Mouse (Mus musculus): ENCODE measurements at regions not wholly inside any gene's neighbourhood (a gene's known extent, or its start where the extent isn't known, plus 50 kb on each side); places are given as distances from the start of the nearest gene placed in this dataset.

- Histone ChIP-seq H3K27me3 (ENCODE audit: control insufficient read depth, insufficient read depth, low read length, poor library complexity, severe bottlenecking) (no peaks in the 10 kb centered on the region), H3K9me3 (replicated peaks; ENCODE audit: control insufficient read depth, insufficient read depth, low read length, poor library complexity, severe bottlenecking) (no peaks in the 10 kb centered on the region), H3K4me1 (ENCODE audit: control insufficient read depth, insufficient read depth, low read length) (no peaks in the 10 kb centered on the region), H3K36me3 (ENCODE audit: control insufficient read depth, insufficient read depth, low read length, poor library complexity, severe bottlenecking) (no peaks in the 10 kb centered on the region), H3K9ac (ENCODE audit: low read depth, poor library complexity, severe bottlenecking) (no peak overlapping the region), H3K27ac (ENCODE audit: insufficient read depth, low read length) (no peak overlapping the region), H3K4me3 (ENCODE audit: low read depth, low read length) (no peak overlapping the region)
- TF ChIP-seq CTCF (IDR thresholded peaks at IDR 0.05; ENCODE audit: low read depth, low read length) (no peak), EP300 (IDR thresholded peaks at IDR 0.05; ENCODE audit: insufficient read depth, low read depth, low read length) (no peak)
These were observed 392.1 kb upstream of the Dcn start for GRCm38 (mm10) chr10:97087286-97087685.

GRCm38 (mm10) chr10:97090254-97090653 is 389.2 kb upstream of the Dcn start:
- no peak for TF ChIP-seq EP300 (IDR thresholded peaks at IDR 0.05; ENCODE audit: insufficient read depth, low read depth, low read length)
- TF ChIP-seq CTCF (IDR thresholded peaks at IDR 0.05; ENCODE audit: low read depth, low read length), result no peak
- no peak for TF ChIP-seq POLR2A (IDR thresholded peaks at IDR 0.05; ENCODE audit: insufficient read depth, low read length)
- Histone ChIP-seq H3K36me3 (ENCODE audit: control insufficient read depth, insufficient read depth, low read length, poor library complexity, severe bottlenecking) (no peaks in the 10 kb centered on the region), H3K9me3 (replicated peaks; ENCODE audit: control insufficient read depth, insufficient read depth, low read length, poor library complexity, severe bottlenecking) (no peaks in the 10 kb centered on the region), H3K9ac (ENCODE audit: low read depth, poor library complexity, severe bottlenecking) (no peak overlapping the region), H3K27ac (ENCODE audit: insufficient read depth, low read length) (no peak overlapping the region), H3K4me3 (ENCODE audit: low read depth, low read length) (no peak overlapping the region), H3K4me1 (ENCODE audit: control insufficient read depth, insufficient read depth, low read length) (no peaks in the 10 kb centered on the region), H3K27me3 (ENCODE audit: control insufficient read depth, insufficient read depth, low read length, poor library complexity, severe bottlenecking) (no peaks in the 10 kb centered on the region)

GRCm38 (mm10) chr10:97093886-97094285 is 385.5 kb upstream of the Dcn start:
- no peak overlapping the region for H3K9ac ChIP-seq (ENCODE audit: low read depth, poor library complexity, severe bottlenecking)
- no peaks in the 10 kb centered on the region for H3K36me3 ChIP-seq (ENCODE audit: control insufficient read depth, insufficient read depth, low read length, poor library complexity, severe bottlenecking)
- no peak for TF ChIP-seq CTCF (IDR thresholded peaks at IDR 0.05; ENCODE audit: low read depth, low read length)
- TF ChIP-seq POLR2A (IDR thresholded peaks at IDR 0.05; ENCODE audit: insufficient read depth, low read length), result no peak
- no peak for TF ChIP-seq EP300 (IDR thresholded peaks at IDR 0.05; ENCODE audit: insufficient read depth, low read depth, low read length)
- H3K27ac ChIP-seq (ENCODE audit: insufficient read depth, low read length), result no peak overlapping the region
- no peak overlapping the region for H3K4me3 ChIP-seq (ENCODE audit: low read depth, low read length)
- H3K4me1 ChIP-seq (ENCODE audit: control insufficient read depth, insufficient read depth, low read length), result no peaks in the 10 kb centered on the region
- H3K27me3 ChIP-seq (ENCODE audit: control insufficient read depth, insufficient read depth, low read length, poor library complexity, severe bottlenecking), result no peaks in the 10 kb centered on the region
- H3K9me3 ChIP-seq (replicated peaks; ENCODE audit: control insufficient read depth, insufficient read depth, low read length, poor library complexity, severe bottlenecking), result no peaks in the 10 kb centered on the region

- Histone ChIP-seq H3K27ac (ENCODE audit: insufficient read depth, low read length) (no peak overlapping the region), H3K36me3 (ENCODE audit: control insufficient read depth, insufficient read depth, low read length, poor library complexity, severe bottlenecking) (no peaks in the 10 kb centered on the region), H3K9ac (ENCODE audit: low read depth, poor library complexity, severe bottlenecking) (no peak overlapping the region), H3K27me3 (ENCODE audit: control insufficient read depth, insufficient read depth, low read length, poor library complexity, severe bottlenecking) (no peaks in the 10 kb centered on the region), H3K4me1 (ENCODE audit: control insufficient read depth, insufficient read depth, low read length) (no peaks in the 10 kb centered on the region), H3K4me3 (ENCODE audit: low read depth, low read length) (no peak overlapping the region), H3K9me3 (replicated peaks; ENCODE audit: control insufficient read depth, insufficient read depth, low read length, poor library complexity, severe bottlenecking) (no peaks in the 10 kb centered on the region)
- TF ChIP-seq CTCF (IDR thresholded peaks at IDR 0.05; ENCODE audit: low read depth, low read length) (no peak), POLR2A (IDR thresholded peaks at IDR 0.05; ENCODE audit: insufficient read depth, low read length) (no peak), EP300 (IDR thresholded peaks at IDR 0.05; ENCODE audit: insufficient read depth, low read depth, low read length) (no peak)
These were observed 364.9 kb upstream of the Dcn start for GRCm38 (mm10) chr10:97114501-97114900.

GRCm38 (mm10) chr10:97122693-97123092 is 356.7 kb upstream of the Dcn start:
- no peak overlapping the region for H3K9ac ChIP-seq (ENCODE audit: low read depth, poor library complexity, severe bottlenecking)
- H3K4me1 ChIP-seq (ENCODE audit: control insufficient read depth, insufficient read depth, low read length), result no peaks in the 10 kb centered on the region
- H3K9me3 ChIP-seq (replicated peaks; ENCODE audit: control insufficient read depth, insufficient read depth, low read length, poor library complexity, severe bottlenecking), result no peaks in the 10 kb centered on the region
- H3K27ac ChIP-seq (ENCODE audit: insufficient read depth, low read length), result no peak overlapping the region
- no peaks in the 10 kb centered on the region for H3K27me3 ChIP-seq (ENCODE audit: control insufficient read depth, insufficient read depth, low read length, poor library complexity, severe bottlenecking)
- no peak overlapping the region for H3K4me3 ChIP-seq (ENCODE audit: low read depth, low read length)
- TF ChIP-seq CTCF (IDR thresholded peaks at IDR 0.05; ENCODE audit: low read depth, low read length), result no peak
- no peak for TF ChIP-seq EP300 (IDR thresholded peaks at IDR 0.05; ENCODE audit: insufficient read depth, low read depth, low read length)
- no peak for TF ChIP-seq POLR2A (IDR thresholded peaks at IDR 0.05; ENCODE audit: insufficient read depth, low read length)
- no peaks in the 10 kb centered on the region for H3K36me3 ChIP-seq (ENCODE audit: control insufficient read depth, insufficient read depth, low read length, poor library complexity, severe bottlenecking)

- no peaks in the 10 kb centered on the region for H3K36me3 ChIP-seq (ENCODE audit: control insufficient read depth, insufficient read depth, low read length, poor library complexity, severe bottlenecking)
- H3K27me3 ChIP-seq (ENCODE audit: control insufficient read depth, insufficient read depth, low read length, poor library complexity, severe bottlenecking), result no peaks in the 10 kb centered on the region
- no peak overlapping the region for H3K27ac ChIP-seq (ENCODE audit: insufficient read depth, low read length)
- TF ChIP-seq CTCF (IDR thresholded peaks at IDR 0.05; ENCODE audit: low read depth, low read length) (no peak), EP300 (IDR thresholded peaks at IDR 0.05; ENCODE audit: insufficient read depth, low read depth, low read length) (no peak)
- no peaks in the 10 kb centered on the region for H3K4me1 ChIP-seq (ENCODE audit: control insufficient read depth, insufficient read depth, low read length)
- no peak overlapping the region for H3K4me3 ChIP-seq (ENCODE audit: low read depth, low read length)
- no peak overlapping the region for H3K9ac ChIP-seq (ENCODE audit: low read depth, poor library complexity, severe bottlenecking)
- no peaks in the 10 kb centered on the region for H3K9me3 ChIP-seq (replicated peaks; ENCODE audit: control insufficient read depth, insufficient read depth, low read length, poor library complexity, severe bottlenecking)
These were observed 337.8 kb upstream of the Dcn start for GRCm38 (mm10) chr10:97141561-97141960.
